Mouse (Mus musculus) ovary, postnatal 36 days (tissue): ENCODE measurements around the gene Ldhd.
A peak's percentile ranks its signal among the peaks of the same experiment; 100 is the strongest.

Experiments used
- DNase-seq: peaks from one replicate; pipeline ENCODE4 v3.0.0; 2022; ENCODE audit warnings: low spot score, mixed read lengths

Ldhd gene

GRCm38 (mm10) chr8:111627923-111628322 is 2.3 kb downstream of the Ldhd start:
- no peak for DNase-seq

- no peak for DNase-seq
Observed at GRCm38 (mm10) chr8:111626933-111627332, 3.2 kb downstream of the Ldhd start.

GRCm38 (mm10) chr8:111626528-111626820 is 3.7 kb downstream of the Ldhd start:
- DNase-seq: peak; percentile 16

- DNase-seq: peak; percentile 72
Observed at GRCm38 (mm10) chr8:111625694-111626527, 4.3 kb downstream of the Ldhd start.

- peak; percentile 17 for DNase-seq
Observed at GRCm38 (mm10) chr8:111624853-111625221, 5.3 kb downstream of the Ldhd start.

- DNase-seq: peak; percentile 77
Observed at GRCm38 (mm10) chr8:111624081-111624852, 5.9 kb downstream of the Ldhd start.

GRCm38 (mm10) chr8:111622553-111622952 is 7.6 kb downstream of the Ldhd start:
- peak; percentile 15 for DNase-seq

GRCm38 (mm10) chr8:111622104-111622503 is 8.1 kb downstream of the Ldhd start:
- DNase-seq: no peak

- DNase-seq: peak; percentile 32
Observed at GRCm38 (mm10) chr8:111619936-111620335, 10.2 kb downstream of the Ldhd start.

GRCm38 (mm10) chr8:111618273-111618672 is 11.9 kb downstream of the Ldhd start:
- no peak for DNase-seq

GRCm38 (mm10) chr8:111617812-111618211 is 12.4 kb downstream of the Ldhd start:
- DNase-seq: no peak

GRCm38 (mm10) chr8:111614786-111615701 is 15.1 kb downstream of the Ldhd start:
- DNase-seq: no peak

- DNase-seq: no peak
Observed at GRCm38 (mm10) chr8:111613181-111613580, 17.0 kb downstream of the Ldhd start.

- DNase-seq: no peak
Observed at GRCm38 (mm10) chr8:111607414-111607813, 22.8 kb downstream of the Ldhd start.

GRCm38 (mm10) chr8:111606961-111607360 is 23.2 kb downstream of the Ldhd start:
- no peak for DNase-seq

GRCm38 (mm10) chr8:111604986-111605385 is 25.2 kb downstream of the Ldhd start:
- DNase-seq: no peak

- DNase-seq: no peak
Observed at GRCm38 (mm10) chr8:111602050-111602449, 28.1 kb downstream of the Ldhd start.

GRCm38 (mm10) chr8:111599707-111600444 is 30.3 kb downstream of the Ldhd start:
- DNase-seq: no peak

GRCm38 (mm10) chr8:111597310-111597709 is 32.9 kb downstream of the Ldhd start:
- no peak for DNase-seq

GRCm38 (mm10) chr8:111596485-111596821 is 33.7 kb downstream of the Ldhd start:
- no peak for DNase-seq

GRCm38 (mm10) chr8:111595712-111596484 is 34.3 kb downstream of the Ldhd start:
- DNase-seq: no peak
